Mouse (Mus musculus): ENCODE data around the gene Aldh1b1.

- no peak for TF ChIP-seq CTCF (conservative IDR thresholded peaks at IDR 0.05; ENCODE audit: low read length)
- TF ChIP-seq NANOG (IDR thresholded peaks at IDR 0.05; ENCODE audit: borderline replicate concordance, low read length): no peak
Measured at GRCm38 (mm10) chr4:45769791-45770637, 28.8 kb upstream of the Aldh1b1 start.

Data from E14TG2a.4 (cell line).